7 mouse cellular contexts compared by ENCODE assay signal in the genomic region with DNA sequence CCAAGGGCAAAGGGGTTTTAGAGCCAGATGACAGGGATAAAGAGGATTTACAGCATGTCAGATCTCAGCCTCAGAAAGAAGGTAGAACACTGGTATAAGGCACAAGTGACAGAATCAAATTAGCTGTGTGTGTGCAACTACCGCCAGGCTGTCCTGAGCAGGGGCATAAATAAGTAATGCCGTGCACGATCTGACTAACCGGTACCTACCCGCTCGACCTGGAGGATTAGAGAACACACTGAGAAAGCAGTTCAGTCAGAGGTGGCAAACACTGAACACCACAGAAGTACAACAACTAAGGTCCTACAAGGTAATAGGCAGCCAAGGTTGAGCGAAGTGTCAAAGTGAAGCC. TPM values are rescaled to one million over a fixed set of nuclear protein-coding genes. Genes with fewer than 3 reads are reported as not detected.
DNase-seq lines count a peak whose midpoint lies in the region; ATAC-seq and TF ChIP-seq lines count a peak whose summit lies in the region.

No protein-coding gene starts in this region.

- DNase-seq in left cerebral cortex, adult 2 months (ENCODE audit: extremely low spot score in 1 of 2, low spot score in 2 of 2), result no peak
- no peak for DNase-seq in left cerebral cortex, adult 9 months (ENCODE audit: low spot score in 2 of 2)
- DNase-seq in limb, embryonic 14.5 days (ENCODE audit: low spot score), result no peak
- no peak for DNase-seq in thymus, postnatal 14 days
- DNase-seq in layer of hippocampus, adult 11-12 months (ENCODE audit: low spot score), result no peak

- TF ChIP-seq CTCF in left cerebral cortex, adult 2 months (IDR thresholded peaks at IDR 0.05), result no peak
- no peak for TF ChIP-seq CTCF in olfactory bulb, adult 2 months (IDR thresholded peaks at IDR 0.05; ENCODE audit: insufficient read depth, low read depth, low read length)

- H3K4me3 ChIP-seq in left cerebral cortex, adult 2 months, result peak overlapping the region; percentile 40
- peak overlapping the region; percentile 34 for H3K4me3 ChIP-seq in forebrain, embryonic 13.5 days
- peak overlapping the region; percentile 18 for H3K4me3 ChIP-seq in limb, embryonic 14.5 days (replicated peaks; ENCODE audit: low read length)
- peak overlapping the region; percentile 33 for H3K4me3 ChIP-seq in olfactory bulb, adult 2 months (ENCODE audit: insufficient read depth, low read depth, low read length)

- H3K9me3 ChIP-seq in forebrain, embryonic 13.5 days (replicated peaks), result no peaks in the 10 kb centered on the region
- no peaks in the 10 kb centered on the region for H3K9me3 ChIP-seq in limb, embryonic 14.5 days (ENCODE audit: control insufficient read depth, low read length)

- ATAC-seq in forebrain, embryonic 13.5 days, result no peak; the same call in 1 of the 2 replicates
- ATAC-seq in limb, embryonic 14.5 days (ENCODE audit: low FRiP score, low read depth), result no peak; the same call in 1 of the 2 replicates

- intact Hi-C loops in left cerebral cortex, adult 2 months (cut with DNase I), result no loop called here

- H3K4me2 ChIP-seq in forebrain, embryonic 13.5 days, result peak overlapping the region; percentile 68
- peak overlapping the region; percentile 45 for H3K4me2 ChIP-seq in limb, embryonic 14.5 days (replicated peaks; ENCODE audit: low read depth, low read length, severe bottlenecking)

- H3K27ac ChIP-seq in left cerebral cortex, adult 2 months, result no peak overlapping the region
- peak overlapping the region; percentile 68 for H3K27ac ChIP-seq in forebrain, embryonic 13.5 days
- no peak overlapping the region for H3K27ac ChIP-seq in limb, embryonic 14.5 days (replicated peaks; ENCODE audit: low read depth, low read length)
- H3K27ac ChIP-seq in olfactory bulb, adult 2 months (ENCODE audit: insufficient read depth, low read depth, low read length), result no peak overlapping the region

- H3K36me3 ChIP-seq in forebrain, embryonic 13.5 days (ENCODE audit: poor library complexity, severe bottlenecking), result no peaks in the 10 kb centered on the region
- H3K36me3 ChIP-seq in limb, embryonic 14.5 days (ENCODE audit: control insufficient read depth, insufficient read depth, low read length), result no peaks in the 10 kb centered on the region; the same call in 1 of the 2 replicates

- no peak for TF ChIP-seq POLR2A in limb, embryonic 14.5 days (IDR thresholded peaks at IDR 0.05; ENCODE audit: borderline replicate concordance, extremely low read depth, insufficient read depth, insufficient read length)
- no peak for TF ChIP-seq POLR2A in olfactory bulb, adult 2 months (IDR thresholded peaks at IDR 0.05; ENCODE audit: insufficient read depth, low read depth, low read length)

- H3K9ac ChIP-seq in forebrain, embryonic 13.5 days, result peak overlapping the region; percentile 52
- H3K9ac ChIP-seq in limb, embryonic 14.5 days (ENCODE audit: low read depth, low read length, severe bottlenecking), result no peak overlapping the region

- H3K4me1 ChIP-seq in forebrain, embryonic 13.5 days, result peaks cover 14% of the 10 kb centered on the region
- H3K4me1 ChIP-seq in limb, embryonic 14.5 days (ENCODE audit: control insufficient read depth, insufficient read depth, low read length), result peaks cover 12% of the 10 kb centered on the region
- peaks cover 5% of the 10 kb centered on the region for H3K4me1 ChIP-seq in olfactory bulb, adult 2 months (ENCODE audit: control insufficient read depth, insufficient read depth, low read length)

- WGBS in forebrain, embryonic 13.5 days, result 24% methylated on average over 7 of the region's 7 CpGs
- 32% methylated on average over 7 of the region's 7 CpGs for WGBS in limb, embryonic 14.5 days
- WGBS in olfactory bulb, adult 2 months, result 28% methylated on average over 7 of the region's 7 CpGs

- H3K27me3 ChIP-seq in forebrain, embryonic 13.5 days, result no peaks in the 10 kb centered on the region
- no peaks in the 10 kb centered on the region for H3K27me3 ChIP-seq in limb, embryonic 14.5 days (ENCODE audit: control insufficient read depth, insufficient read depth, low read length)

RNA-seq across cellular contexts. Expression of a gene that starts 15.8 kb away (rescaled TPM):
- 10 to 100 TPM; 24.4 to 24.8 TPM for total RNA-seq in left cerebral cortex, adult 2 months (2021)
- polyA plus RNA-seq in forebrain, embryonic 13.5 days (2015; fragmentation: Nextera tagmentation; extraction: Ambion mirVana), result 3.5 and 4.1 TPM in 2 replicates
- polyA plus RNA-seq in limb, embryonic 14.5 days (2012; rRNA removed), result 10.9 and 11.4 TPM in 2 replicates
- 13.5 and 14.6 TPM in 2 replicates for polyA plus RNA-seq in limb, embryonic 14.5 days (2014; fragmentation: Nextera tagmentation; extraction: Ambion mirVana)
- polyA plus RNA-seq in olfactory bulb, adult 2 months (2012; ENCODE audit: insufficient read depth, insufficient read length, low replicate concordance, missing spikeins), result not detected in 2 replicates
